Mouse (Mus musculus) brain, embryonic 14.5 days (tissue): ENCODE measurements around the gene Cdh18.

Experiments used
- CTCF ChIP-seq: fragments of 200-500 bp; IDR thresholded peaks from 2 replicates; pipeline ENCODE4 v1.5.1; 2012; ENCODE audit warnings: inconsistent platforms, mild to moderate bottlenecking, moderate library complexity, borderline replicate concordance; ENCODE audit not compliant: insufficient read depth, insufficient read length; ENCODE audit errors: extremely low read depth
- POLR2A ChIP-seq: fragments of 200-500 bp; IDR thresholded peaks from 2 replicates; pipeline ENCODE4 v1.6.1; 2012; ENCODE audit warnings: mild to moderate bottlenecking, inconsistent platforms, borderline replicate concordance; ENCODE audit not compliant: poor library complexity, insufficient read depth, insufficient read length, severe bottlenecking; ENCODE audit errors: extremely low read depth

DNA sequence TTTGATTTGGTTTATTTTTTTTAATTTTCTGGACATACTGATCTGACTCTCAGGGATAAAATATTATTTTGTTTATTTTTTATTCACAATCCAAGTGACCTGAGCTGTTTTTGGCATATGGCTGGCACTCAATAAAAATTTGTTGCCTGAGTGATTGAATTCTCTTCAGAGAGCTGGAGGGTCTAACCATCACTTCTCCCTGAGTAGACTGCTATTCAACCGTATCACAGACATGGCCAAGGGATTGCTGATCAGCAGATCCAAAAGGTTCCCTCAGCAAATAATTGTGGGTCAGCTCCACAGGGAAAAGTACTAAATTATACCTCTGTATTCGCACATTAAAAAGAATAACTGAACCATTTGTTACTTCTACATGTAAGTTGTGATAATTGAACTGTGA is 969.3 kb downstream of the Cdh18 start:
- TF ChIP-seq CTCF (no peak), POLR2A (no peak)
